ENCODE assay signal across 8 mouse cellular contexts in genomic region chr7:141047581-141048225, GRCm38 (mm10). TPM values are rescaled to one million over a fixed set of nuclear protein-coding genes. Genes with fewer than 3 reads are reported as not detected.
A peak's percentile ranks its signal among the peaks of the same experiment; 100 is the strongest.
DNase-seq lines count a peak whose midpoint lies in the region; ATAC-seq and TF ChIP-seq lines count a peak whose summit lies in the region.

No protein-coding gene starts in this region.

- peak overlapping the region; percentile 86 for H3K27ac ChIP-seq in heart, embryonic 13.5 days (replicated peaks)
- H3K27ac ChIP-seq in kidney, embryonic 16.5 days (ENCODE audit: low read length): peak overlapping the region; percentile 95
- H3K27ac ChIP-seq in liver, adult 2 months (replicated peaks; ENCODE audit: insufficient read depth, low read depth, low read length): peak overlapping the region; percentile 93
- H3K27ac ChIP-seq in midbrain, postnatal 0 days (ENCODE audit: low read depth, low read length): peak overlapping the region; percentile 63
- H3K27ac ChIP-seq in testis, adult 2 months (ENCODE audit: control insufficient read depth, insufficient read depth, low read depth, low read length): peak overlapping the region; percentile 46; the same call in 1 of the 2 replicates

- TF ChIP-seq CTCF in liver, adult 2 months (IDR thresholded peaks at IDR 0.05; ENCODE audit: low read depth, low read length): no peak
- TF ChIP-seq CTCF in midbrain, postnatal 0 days (IDR thresholded peaks at IDR 0.05): no peak
- no peak for TF ChIP-seq CTCF in testis, adult 2 months (IDR thresholded peaks at IDR 0.05; ENCODE audit: control insufficient read depth, insufficient read depth, insufficient replicate concordance, low read depth, low read length)

- ATAC-seq in heart, embryonic 13.5 days (ENCODE audit: extremely low read depth, insufficient number of reproducible peaks, low FRiP score, low TSS enrichment): peak; percentile 70; the same call in 1 of the 2 replicates
- peak; percentile 93 for ATAC-seq in kidney, embryonic 16.5 days (ENCODE audit: low FRiP score, low TSS enrichment)
- peak; percentile 83 for ATAC-seq in midbrain, postnatal 0 days (ENCODE audit: low FRiP score)

- no peaks in the 10 kb centered on the region for H3K36me3 ChIP-seq in erythroblast, embryonic 14.5 days (ENCODE audit: control insufficient read depth)
- no peaks in the 10 kb centered on the region for H3K36me3 ChIP-seq in heart, embryonic 13.5 days
- no peaks in the 10 kb centered on the region for H3K36me3 ChIP-seq in kidney, embryonic 16.5 days (ENCODE audit: insufficient read depth, low read length)
- H3K36me3 ChIP-seq in liver, adult 2 months (ENCODE audit: control insufficient read depth, insufficient read depth, low read length): no peaks in the 10 kb centered on the region
- H3K36me3 ChIP-seq in midbrain, postnatal 0 days (ENCODE audit: insufficient read depth, low read length): no peaks in the 10 kb centered on the region
- H3K36me3 ChIP-seq in testis, adult 2 months (ENCODE audit: control insufficient read depth, insufficient read depth, low read length): no peaks in the 10 kb centered on the region

- H3K9me3 ChIP-seq in erythroblast, embryonic 14.5 days (ENCODE audit: control insufficient read depth, low read length): no peaks in the 10 kb centered on the region
- H3K9me3 ChIP-seq in heart, embryonic 13.5 days: no peaks in the 10 kb centered on the region
- H3K9me3 ChIP-seq in kidney, embryonic 16.5 days (ENCODE audit: low read length): no peaks in the 10 kb centered on the region
- H3K9me3 ChIP-seq in midbrain, postnatal 0 days (ENCODE audit: low read length): no peaks in the 10 kb centered on the region

- H3K4me1 ChIP-seq in erythroblast, embryonic 14.5 days (ENCODE audit: control insufficient read depth): peaks cover 51% of the 10 kb centered on the region
- H3K4me1 ChIP-seq in heart, embryonic 13.5 days: peaks cover 17% of the 10 kb centered on the region
- H3K4me1 ChIP-seq in kidney, embryonic 16.5 days (ENCODE audit: insufficient read depth, low read length): peaks cover 19% of the 10 kb centered on the region; the same call in 1 of the 2 replicates
- H3K4me1 ChIP-seq in liver, adult 2 months (ENCODE audit: control insufficient read depth, insufficient read depth, low read length): peaks cover 11% of the 10 kb centered on the region
- no peaks in the 10 kb centered on the region for H3K4me1 ChIP-seq in midbrain, postnatal 0 days (ENCODE audit: insufficient read depth, low read length)
- peaks cover 7% of the 10 kb centered on the region for H3K4me1 ChIP-seq in testis, adult 2 months (ENCODE audit: control insufficient read depth, insufficient read depth, low read length)

- peak; percentile 66 for TF ChIP-seq POLR2A in liver, adult 2 months (IDR thresholded peaks at IDR 0.05; ENCODE audit: extremely low read depth, insufficient read depth, low read length)
- TF ChIP-seq POLR2A in testis, adult 2 months (IDR thresholded peaks at IDR 0.05; ENCODE audit: control insufficient read depth, low read depth, low read length): no peak

- DNase-seq in 3T3-L1 (ENCODE audit: low read depth, low spot score): peak; percentile 96
- peak; percentile 71 to 82 for DNase-seq in adrenal gland, postnatal 36 days
- DNase-seq in liver, adult 2 months (ENCODE audit: extremely low read depth, low read depth, low spot score): peak; percentile 87
- DNase-seq in midbrain, postnatal 0 days (ENCODE audit: low spot score): peak; percentile 83

- no peaks in the 10 kb centered on the region for H3K79me2 ChIP-seq in liver, adult 2 months (ENCODE audit: control insufficient read depth, insufficient read depth, low read length)

- H3K4me3 ChIP-seq in erythroblast, embryonic 14.5 days (replicated peaks): peak overlapping the region; percentile 60
- peak overlapping the region; percentile 48 for H3K4me3 ChIP-seq in heart, embryonic 13.5 days
- H3K4me3 ChIP-seq in kidney, embryonic 16.5 days (ENCODE audit: low read length): peak overlapping the region; percentile 43
- H3K4me3 ChIP-seq in liver, adult 2 months (ENCODE audit: insufficient read depth, low read depth, low read length): peak overlapping the region; percentile 47
- peak overlapping the region; percentile 38 for H3K4me3 ChIP-seq in midbrain, postnatal 0 days (ENCODE audit: low read depth, low read length)
- peak overlapping the region; percentile 36 for H3K4me3 ChIP-seq in testis, adult 2 months (ENCODE audit: control insufficient read depth, low read depth, low read length)

- WGBS in heart, embryonic 13.5 days: 9% methylated on average over 15 of the region's 19 CpGs
- WGBS in kidney, embryonic 16.5 days: 5% methylated on average over 14 of the region's 19 CpGs
- WGBS in liver, adult 2 months: 4% methylated on average over 15 of the region's 19 CpGs
- 6% methylated on average over 14 of the region's 19 CpGs for WGBS in midbrain, postnatal 0 days

- H3K27me3 ChIP-seq in erythroblast, embryonic 14.5 days (ENCODE audit: control insufficient read depth): no peaks in the 10 kb centered on the region
- H3K27me3 ChIP-seq in heart, embryonic 13.5 days (replicated peaks): peaks cover 7% of the 10 kb centered on the region; the same call in 1 of the 2 replicates
- H3K27me3 ChIP-seq in kidney, embryonic 16.5 days (ENCODE audit: insufficient read depth, low read length): no peaks in the 10 kb centered on the region
- no peaks in the 10 kb centered on the region for H3K27me3 ChIP-seq in liver, adult 2 months (ENCODE audit: control insufficient read depth, insufficient read depth, low read length)
- H3K27me3 ChIP-seq in midbrain, postnatal 0 days (ENCODE audit: insufficient read depth, low read length): no peaks in the 10 kb centered on the region
- H3K27me3 ChIP-seq in testis, adult 2 months (ENCODE audit: control insufficient read depth, insufficient read depth, low read length): no peaks in the 10 kb centered on the region

- peak overlapping the region; percentile 77 for H3K9ac ChIP-seq in heart, embryonic 13.5 days
- H3K9ac ChIP-seq in kidney, embryonic 16.5 days (replicated peaks; ENCODE audit: low read length): peak overlapping the region; percentile 65
- peak overlapping the region; percentile 79 for H3K9ac ChIP-seq in liver, adult 2 months (ENCODE audit: low read depth, low read length)
- peak overlapping the region; percentile 52; the same call in 1 of the 2 replicates for H3K9ac ChIP-seq in midbrain, postnatal 0 days (replicated peaks; ENCODE audit: low read length, poor library complexity, severe bottlenecking)

- peak overlapping the region; percentile 80 for H3K4me2 ChIP-seq in heart, embryonic 13.5 days
- peak overlapping the region; percentile 86 for H3K4me2 ChIP-seq in kidney, embryonic 16.5 days (replicated peaks; ENCODE audit: low read depth, low read length)
- H3K4me2 ChIP-seq in midbrain, postnatal 0 days (ENCODE audit: low read depth, low read length, poor library complexity, severe bottlenecking): peak overlapping the region; percentile 87

RNA-seq across cellular contexts. Expression of gene B4galnt4, which starts 13.2 kb away (rescaled TPM):
- under 1 TPM; 0.83 to 0.95 TPM for total RNA-seq in adrenal gland, postnatal 36 days (2021)
- polyA plus RNA-seq in erythroblast, embryonic 14.5 days (2012): 0.03 and 0.15 TPM in 2 replicates
- 1.6 and 2.7 TPM in 2 replicates for polyA plus RNA-seq in heart, embryonic 13.5 days (2015; fragmentation: Nextera tagmentation; extraction: Ambion mirVana)
- polyA plus RNA-seq in kidney, embryonic 16.5 days (2015; fragmentation: Nextera tagmentation; extraction: Ambion mirVana): 13.2 and 13.9 TPM in 2 replicates
- 0.09 TPM in 1 of 2 replicates, not detected in the other for total RNA-seq in liver, adult 2 months (2014; rRNA removed)
- polyA plus RNA-seq in liver, adult 2 months (2012; rRNA removed): 0.04 and 0.10 TPM in 2 replicates
- 133 and 146 TPM in 2 replicates for total RNA-seq in midbrain, postnatal 0 days (2014; rRNA removed)
- 52.1 and 53.9 TPM in 2 replicates for polyA plus RNA-seq in midbrain, postnatal 0 days (2015; fragmentation: Nextera tagmentation; extraction: Ambion mirVana)
- polyA plus RNA-seq in testis, adult 2 months (2012; rRNA removed): 18.0 and 23.7 TPM in 2 replicates

RNA-seq across cellular contexts. Expression of gene Gm17387, which starts 18.8 kb away (rescaled TPM):
- total RNA-seq in adrenal gland, postnatal 36 days (2021): not detected
- not detected in 2 replicates for polyA plus RNA-seq in erythroblast, embryonic 14.5 days (2012)
- not detected in 2 replicates for polyA plus RNA-seq in heart, embryonic 13.5 days (2015; fragmentation: Nextera tagmentation; extraction: Ambion mirVana)
- polyA plus RNA-seq in kidney, embryonic 16.5 days (2015; fragmentation: Nextera tagmentation; extraction: Ambion mirVana): not detected in 2 replicates
- not detected in 2 replicates for total RNA-seq in liver, adult 2 months (2014; rRNA removed)
- not detected in 2 replicates for polyA plus RNA-seq in liver, adult 2 months (2012; rRNA removed)
- not detected in 2 replicates for total RNA-seq in midbrain, postnatal 0 days (2014; rRNA removed)
- polyA plus RNA-seq in midbrain, postnatal 0 days (2015; fragmentation: Nextera tagmentation; extraction: Ambion mirVana): not detected in 2 replicates
- polyA plus RNA-seq in testis, adult 2 months (2012; rRNA removed): not detected in 2 replicates

RNA-seq across cellular contexts. Expression of gene Ifitm6, which starts 30.0 kb away (rescaled TPM):
- total RNA-seq in adrenal gland, postnatal 36 days (2021): under 1 TPM in 1 of 2 experiments, not detected in 1; 0.99 TPM
- not detected in 2 replicates for polyA plus RNA-seq in erythroblast, embryonic 14.5 days (2012)
- 0.24 and 0.31 TPM in 2 replicates for polyA plus RNA-seq in heart, embryonic 13.5 days (2015; fragmentation: Nextera tagmentation; extraction: Ambion mirVana)
- polyA plus RNA-seq in kidney, embryonic 16.5 days (2015; fragmentation: Nextera tagmentation; extraction: Ambion mirVana): 0.94 and 1.5 TPM in 2 replicates
- total RNA-seq in liver, adult 2 months (2014; rRNA removed): 0.81 and 0.83 TPM in 2 replicates
- polyA plus RNA-seq in liver, adult 2 months (2012; rRNA removed): 0.72 and 1.7 TPM in 2 replicates
- 0.99 and 1.1 TPM in 2 replicates for total RNA-seq in midbrain, postnatal 0 days (2014; rRNA removed)
- polyA plus RNA-seq in midbrain, postnatal 0 days (2015; fragmentation: Nextera tagmentation; extraction: Ambion mirVana): 0.81 and 0.83 TPM in 2 replicates
- polyA plus RNA-seq in testis, adult 2 months (2012; rRNA removed): 0.19 and 0.48 TPM in 2 replicates

RNA-seq across cellular contexts. Expression of gene Pkp3, which starts 30.3 kb away (rescaled TPM):
- total RNA-seq in adrenal gland, postnatal 36 days (2021): 1 to 10 TPM; 1.4 to 1.5 TPM
- polyA plus RNA-seq in erythroblast, embryonic 14.5 days (2012): 0.03 and 0.05 TPM in 2 replicates
- polyA plus RNA-seq in heart, embryonic 13.5 days (2015; fragmentation: Nextera tagmentation; extraction: Ambion mirVana): 0.31 and 0.72 TPM in 2 replicates
- 9.2 and 10.5 TPM in 2 replicates for polyA plus RNA-seq in kidney, embryonic 16.5 days (2015; fragmentation: Nextera tagmentation; extraction: Ambion mirVana)
- 0.60 and 0.83 TPM in 2 replicates for total RNA-seq in liver, adult 2 months (2014; rRNA removed)
- 1.9 and 2.0 TPM in 2 replicates for polyA plus RNA-seq in liver, adult 2 months (2012; rRNA removed)
- total RNA-seq in midbrain, postnatal 0 days (2014; rRNA removed): 0.49 TPM in 1 of 2 replicates, not detected in the other
- polyA plus RNA-seq in midbrain, postnatal 0 days (2015; fragmentation: Nextera tagmentation; extraction: Ambion mirVana): not detected in 2 replicates
- polyA plus RNA-seq in testis, adult 2 months (2012; rRNA removed): 0.83 and 0.84 TPM in 2 replicates

RNA-seq across cellular contexts. Expression of gene Ifitm3, which starts 37.1 kb away (rescaled TPM):
- total RNA-seq in adrenal gland, postnatal 36 days (2021): 100 to 1,000 TPM; 135 to 191 TPM
- 0.26 and 0.29 TPM in 2 replicates for polyA plus RNA-seq in erythroblast, embryonic 14.5 days (2012)
- 73.2 and 78.1 TPM in 2 replicates for polyA plus RNA-seq in heart, embryonic 13.5 days (2015; fragmentation: Nextera tagmentation; extraction: Ambion mirVana)
- polyA plus RNA-seq in kidney, embryonic 16.5 days (2015; fragmentation: Nextera tagmentation; extraction: Ambion mirVana): 210 and 234 TPM in 2 replicates
- 296 and 392 TPM in 2 replicates for total RNA-seq in liver, adult 2 months (2014; rRNA removed)
- 848 and 1,254 TPM in 2 replicates for polyA plus RNA-seq in liver, adult 2 months (2012; rRNA removed)
- total RNA-seq in midbrain, postnatal 0 days (2014; rRNA removed): 22.5 and 39.3 TPM in 2 replicates
- polyA plus RNA-seq in midbrain, postnatal 0 days (2015; fragmentation: Nextera tagmentation; extraction: Ambion mirVana): 67.8 and 80.5 TPM in 2 replicates
- 15.2 and 23.0 TPM in 2 replicates for polyA plus RNA-seq in testis, adult 2 months (2012; rRNA removed)

Comparison
In these comparisons a context has a peak if more than half of its experiments do, and no peak if none do; other contexts are left out.
1. Peak in every context shown above with its lines: DNase-seq, ATAC-seq, H3K4me3 ChIP-seq and H3K27ac ChIP-seq.